Mouse (Mus musculus) liver, adult 2 months (tissue): ENCODE results near the gene Adamts3.

Experiments used
- CTCF ChIP-seq: fragments of 200-500 bp; IDR thresholded peaks from 2 replicates; pipeline ENCODE4 v1.5.1; 2011; ENCODE audit warnings: low read depth, low read length, control low read depth
- POLR2A ChIP-seq: fragments of 200-500 bp; IDR thresholded peaks from 2 replicates; pipeline ENCODE4 v1.6.1; 2011; ENCODE audit warnings: low read length, control low read depth; ENCODE audit not compliant: insufficient read depth; ENCODE audit errors: extremely low read depth

DNA sequence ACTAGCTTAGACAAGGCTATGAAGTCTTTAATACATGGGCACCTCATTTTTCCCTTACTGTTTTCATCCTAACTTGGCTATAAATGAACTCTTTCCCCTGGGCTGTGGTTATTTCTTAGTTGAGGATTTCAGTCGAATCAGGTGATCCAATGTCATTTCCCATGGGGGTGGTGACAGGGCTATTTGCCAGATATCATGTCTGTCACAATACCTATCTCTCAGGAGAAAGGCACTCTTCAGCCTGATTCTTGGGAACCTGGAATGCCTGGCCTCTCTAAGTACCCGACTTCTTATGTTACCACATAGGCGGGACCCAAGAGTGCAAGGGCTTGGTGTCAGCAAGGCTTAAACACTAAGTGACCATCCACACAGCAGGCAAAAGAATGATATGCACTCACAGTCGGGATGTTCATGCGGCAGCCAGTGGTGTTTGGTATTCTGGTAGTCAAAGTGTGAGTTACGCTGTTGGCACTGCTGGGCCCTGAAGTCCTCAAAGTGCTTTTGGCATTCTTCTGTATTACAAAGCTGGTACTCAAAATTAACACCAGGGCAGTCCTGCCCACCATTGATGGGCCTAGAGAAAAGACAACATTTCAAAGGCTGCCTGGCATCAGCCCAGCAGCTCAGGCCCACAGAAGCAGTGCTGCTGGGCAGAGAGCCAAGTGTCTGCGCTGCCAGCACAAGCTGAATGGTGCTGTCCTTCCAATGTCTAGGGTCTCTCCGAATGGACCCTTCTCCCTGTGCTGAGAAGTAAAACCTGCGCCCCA, 181.7 kb downstream of the Adamts3 start:
- TF ChIP-seq CTCF (no peak), POLR2A (no peak)
